Mouse (Mus musculus) ES-Bruce4 (cell line): Measurements from ENCODE around the gene Plcg2.

Experiments used
- CTCF ChIP-seq: IDR thresholded peaks from one replicate; pipeline ENCODE4 v1.8.1; 2011; ENCODE audit warnings: low read depth, low read length
- EP300 ChIP-seq: IDR thresholded peaks from 2 replicates; pipeline ENCODE4 v1.6.1; 2011; ENCODE audit warnings: low read depth, low read length; ENCODE audit not compliant: insufficient read depth
- POLR2A ChIP-seq: IDR thresholded peaks from one replicate; pipeline ENCODE4 v1.8.1; 2011; ENCODE audit warnings: low read length; ENCODE audit not compliant: insufficient read depth

GRCm38 (mm10) chr8:117548453-117548852 is 50.4 kb downstream of the Plcg2 start:
- no peak for TF ChIP-seq CTCF
- no peak for TF ChIP-seq POLR2A
- TF ChIP-seq EP300 = no peak
